Mouse (Mus musculus): ENCODE measurements around the gene Mylk.

GRCm38 (mm10) chr16:34844783-34845182, 99.8 kb downstream of the Mylk start:
- no peak for TF ChIP-seq CTCF (IDR thresholded peaks at IDR 0.05; ENCODE audit: control insufficient read depth, insufficient read depth, insufficient read length)
- TF ChIP-seq USF1 (IDR thresholded peaks at IDR 0.05; ENCODE audit: low read depth), result no peak
- TF ChIP-seq MAX (IDR thresholded peaks at IDR 0.05), result no peak
- TF ChIP-seq MYOG (IDR thresholded peaks at IDR 0.05; ENCODE audit: control insufficient read depth, extremely low read depth, insufficient read length), result no peak
- TF ChIP-seq FOSL1 (IDR thresholded peaks at IDR 0.05; ENCODE audit: insufficient read depth, low read length, poor library complexity, severe bottlenecking), result no peak
- TF ChIP-seq CEBPB (IDR thresholded peaks at IDR 0.05; ENCODE audit: low read depth), result no peak
